Mouse (Mus musculus) forebrain, embryonic 11.5 days (tissue): ENCODE measurements around the gene Carmil2. TPM values are rescaled to one million over a fixed set of nuclear protein-coding genes. Genes with fewer than 3 reads are reported as not detected.

Source experiments
- ATAC-seq: fragments of 200-750 bp; cut with Nextera tagmentation; replicated peaks from 2 replicates; pipeline ENCODE4 v1.8.0; 2017; ENCODE audit warnings: moderate TSS enrichment; ENCODE audit not compliant: low FRiP score
- DNase-seq: peaks from one replicate; pipeline ENCODE4 v3.0.0-alpha.2; 2017; ENCODE audit warnings: low spot score
- H3K27ac ChIP-seq: fragments of 300-500 bp; sonication (generic); 2 replicates; pipeline ENCODE4 v1.5.1; 2014; ENCODE audit warnings: low read depth, low read length
- H3K27me3 ChIP-seq: fragments of 300-500 bp; sonication (generic); 2 replicates; pipeline ENCODE4 v1.6.1; 2014; ENCODE audit warnings: mild to moderate bottlenecking, low read length, mixed read lengths; ENCODE audit not compliant: control insufficient read depth, insufficient read depth
- H3K36me3 ChIP-seq: fragments of 300-500 bp; sonication (generic); 2 replicates; pipeline ENCODE4 v1.6.1; 2014; ENCODE audit warnings: mild to moderate bottlenecking, low read length, moderate library complexity, mixed read lengths; ENCODE audit not compliant: control insufficient read depth, insufficient read depth
- H3K4me1 ChIP-seq: fragments of 300-500 bp; sonication (generic); replicated peaks from 2 replicates; pipeline ENCODE4 v1.6.1; 2014; ENCODE audit warnings: low read length, mixed read lengths; ENCODE audit not compliant: control insufficient read depth, insufficient read depth
- H3K4me2 ChIP-seq: fragments of 300-500 bp; sonication (generic); 2 replicates; pipeline ENCODE4 v1.6.1; 2014; ENCODE audit warnings: low read depth, mild to moderate bottlenecking, low read length, moderate library complexity, mixed read lengths; ENCODE audit not compliant: severe bottlenecking
- H3K4me3 ChIP-seq: fragments of 300-500 bp; sonication (generic); 2 replicates; pipeline ENCODE4 v1.5.1; 2014; ENCODE audit warnings: low read depth, low read length
- H3K9ac ChIP-seq: fragments of 300-500 bp; sonication (generic); 2 replicates; pipeline ENCODE4 v1.6.1; 2014; ENCODE audit warnings: low read length
- H3K9me3 ChIP-seq: fragments of 300-500 bp; sonication (generic); 2 replicates; pipeline ENCODE4 v1.6.1; 2016; ENCODE audit warnings: low read length, mixed read lengths; ENCODE audit not compliant: control insufficient read depth
- WGBS: fragments of 180-500 bp; shearing (Covaris S2); extraction: QIAGEN DNeasy Blood & Tissue Kit; methylation state at CpG from one replicate; pipeline ENCODE4 v1.1.7; 2014; 5-methylcytosine and 5-hydroxymethylcytosine counted together
- polyA plus RNA-seq: library from polyadenylated mRNA; unstranded; fragments of >200 nt; fragmentation: Nextera tagmentation; extraction: Ambion mirVana; gene quantifications from 2 replicates; pipeline ENCODE4 v1.2.1, GENCODE M21; 2014

The Carmil2 gene
- polyA plus RNA-seq, 1 experiment from 2014 or later: 2.0 TPM

GRCm38 (mm10) chr8:105716302-105716945, 30.4 kb downstream of the Carmil2 start:
- Histone ChIP-seq H3K36me3 (no peaks in the 10 kb centered on the region), H3K27me3 (no peaks in the 10 kb centered on the region), H3K4me3 (no peak overlapping the region), H3K9ac (no peak overlapping the region), H3K4me1 (no peaks in the 10 kb centered on the region), H3K27ac (no peak overlapping the region), H3K9me3 (no peaks in the 10 kb centered on the region), H3K4me2 (no peak overlapping the region)
- WGBS: 94% methylated on average over 15 of the region's 15 CpGs
- DNase-seq (no peak), ATAC-seq (no peak)

- Histone ChIP-seq H3K27ac (no peak overlapping the region), H3K4me3 (no peak overlapping the region), H3K27me3 (no peaks in the 10 kb centered on the region), H3K4me1 (no peaks in the 10 kb centered on the region), H3K4me2 (no peak overlapping the region), H3K9me3 (no peaks in the 10 kb centered on the region), H3K36me3 (no peaks in the 10 kb centered on the region), H3K9ac (no peak overlapping the region)
- no peak for DNase-seq
- no peak for ATAC-seq
- 88% methylated on average over 4 of the region's 4 CpGs for WGBS
Measured at GRCm38 (mm10) chr8:105719637-105720036, 33.6 kb downstream of the Carmil2 start.

GRCm38 (mm10) chr8:105722861-105723260, 36.8 kb downstream of the Carmil2 start:
- ATAC-seq: no peak
- 94% methylated on average over 9 of the region's 9 CpGs for WGBS

GRCm38 (mm10) chr8:105725726-105726125, 39.7 kb downstream of the Carmil2 start:
- 85% methylated on average over 5 of the region's 5 CpGs for WGBS
- Histone ChIP-seq H3K4me1 (no peaks in the 10 kb centered on the region), H3K9me3 (no peaks in the 10 kb centered on the region), H3K27me3 (no peaks in the 10 kb centered on the region), H3K9ac (no peak overlapping the region), H3K4me3 (no peak overlapping the region), H3K27ac (no peak overlapping the region), H3K4me2 (no peak overlapping the region), H3K36me3 (no peaks in the 10 kb centered on the region; the same call in 1 of the 2 replicates)
- DNase-seq: no peak
- no peak for ATAC-seq

More at GRCm38 (mm10) chr8:105722861-105723260, 36.8 kb downstream of the Carmil2 start:
- no peak for DNase-seq
- no peak overlapping the region for H3K9ac ChIP-seq
- H3K27me3 ChIP-seq: no peaks in the 10 kb centered on the region
- no peak overlapping the region for H3K27ac ChIP-seq
- H3K9me3 ChIP-seq: no peaks in the 10 kb centered on the region
- no peaks in the 10 kb centered on the region for H3K4me1 ChIP-seq
- H3K36me3 ChIP-seq: no peaks in the 10 kb centered on the region; the same call in 1 of the 2 replicates
- no peak overlapping the region for H3K4me2 ChIP-seq
- no peak overlapping the region for H3K4me3 ChIP-seq

GRCm38 (mm10) chr8:105727397-105728124, 41.5 kb downstream of the Carmil2 start:
- Histone ChIP-seq H3K27ac (no peak overlapping the region), H3K4me2 (no peak overlapping the region), H3K9ac (no peak overlapping the region), H3K27me3 (no peaks in the 10 kb centered on the region), H3K9me3 (no peaks in the 10 kb centered on the region), H3K4me1 (no peaks in the 10 kb centered on the region), H3K4me3 (no peak overlapping the region), H3K36me3 (no peaks in the 10 kb centered on the region; the same call in 1 of the 2 replicates)
- DNase-seq (no peak), ATAC-seq (no peak)
- 88% methylated on average over 18 of the region's 18 CpGs for WGBS

- DNase-seq: no peak
- no peak overlapping the region for H3K4me2 ChIP-seq
- 90% methylated on average over 5 of the region's 5 CpGs for WGBS
Measured at GRCm38 (mm10) chr8:105732186-105732585, 46.1 kb downstream of the Carmil2 start.

GRCm38 (mm10) chr8:105739216-105739615, 53.1 kb downstream of the Carmil2 start:
- Histone ChIP-seq H3K9ac (no peak overlapping the region), H3K4me3 (no peak overlapping the region), H3K9me3 (no peaks in the 10 kb centered on the region), H3K27me3 (no peaks in the 10 kb centered on the region), H3K36me3 (no peaks in the 10 kb centered on the region; the same call in 1 of the 2 replicates), H3K4me2 (no peak overlapping the region), H3K4me1 (no peaks in the 10 kb centered on the region), H3K27ac (no peak overlapping the region)
- DNase-seq (no peak), ATAC-seq (no peak)
- WGBS: 92% methylated on average over 5 of the region's 5 CpGs

More at GRCm38 (mm10) chr8:105732186-105732585, 46.1 kb downstream of the Carmil2 start:
- Histone ChIP-seq H3K27me3 (no peaks in the 10 kb centered on the region), H3K9me3 (no peaks in the 10 kb centered on the region), H3K9ac (no peak overlapping the region), H3K36me3 (no peaks in the 10 kb centered on the region; the same call in 1 of the 2 replicates), H3K4me1 (no peaks in the 10 kb centered on the region), H3K27ac (no peak overlapping the region), H3K4me3 (no peak overlapping the region)
- ATAC-seq: no peak

GRCm38 (mm10) chr8:105743301-105743700, 57.2 kb downstream of the Carmil2 start:
- Histone ChIP-seq H3K4me3 (no peak overlapping the region), H3K4me2 (no peak overlapping the region), H3K36me3 (no peaks in the 10 kb centered on the region), H3K4me1 (no peaks in the 10 kb centered on the region), H3K27me3 (no peaks in the 10 kb centered on the region), H3K27ac (no peak overlapping the region), H3K9me3 (no peaks in the 10 kb centered on the region), H3K9ac (no peak overlapping the region)
- WGBS: 93% methylated on average over 4 of the region's 4 CpGs
- ATAC-seq (no peak), DNase-seq (no peak)
